Mouse (Mus musculus) bone marrow macrophage, adult 2 months (primary cell): ENCODE data around the gene Ap3b2.

Experiments used
- CTCF ChIP-seq: IDR thresholded peaks from 2 replicates; pipeline ENCODE4 v1.5.1; 2012; ENCODE audit warnings: low read depth, mild to moderate bottlenecking, low read length, moderate library complexity
- POLR2A ChIP-seq: IDR thresholded peaks from 2 replicates; pipeline ENCODE4 v1.6.1; 2012; ENCODE audit warnings: mild to moderate bottlenecking, low read depth, low read length, borderline replicate concordance

GRCm38 (mm10) chr7:81493331-81494021, at the start of gene Ap3b2:
- TF ChIP-seq CTCF: no peak
- no peak for TF ChIP-seq POLR2A
